Mouse (Mus musculus) heart, adult 11 months (tissue): ENCODE results near the gene Pdp2.
A peak's percentile ranks its signal among the peaks of the same experiment; 100 is the strongest.

Experiments
- DNase-seq: peaks from one replicate; pipeline ENCODE4 v3.0.0; 2022

Gene Pdp2

GRCm38 (mm10) chr8:104598496-104598895, 7.2 kb downstream of the Pdp2 start:
- DNase-seq: peak; percentile 72

GRCm38 (mm10) chr8:104601386-104601785, 10.1 kb downstream of the Pdp2 start:
- peak; percentile 88 for DNase-seq

- peak; percentile 88 for DNase-seq
Observed at GRCm38 (mm10) chr8:104601941-104602371, 10.7 kb downstream of the Pdp2 start.

GRCm38 (mm10) chr8:104602468-104603244, 11.4 kb downstream of the Pdp2 start:
- DNase-seq: peak; percentile 99

GRCm38 (mm10) chr8:104603245-104603593, 12.0 kb downstream of the Pdp2 start:
- DNase-seq: peak; percentile 70

GRCm38 (mm10) chr8:104606329-104606728, 15.1 kb downstream of the Pdp2 start:
- peak; percentile 94 for DNase-seq

- peak; percentile 99 for DNase-seq
Observed at GRCm38 (mm10) chr8:104607944-104608343, 16.7 kb downstream of the Pdp2 start.

- DNase-seq: peak; percentile 99
Observed at GRCm38 (mm10) chr8:104609222-104609621, 18.0 kb downstream of the Pdp2 start.

- peak; percentile 99 for DNase-seq
Observed at GRCm38 (mm10) chr8:104610185-104610766, 19.0 kb downstream of the Pdp2 start.

GRCm38 (mm10) chr8:104611613-104612012, 20.4 kb downstream of the Pdp2 start:
- DNase-seq: no peak

- DNase-seq: peak; percentile 96
Observed at GRCm38 (mm10) chr8:104613119-104613518, 21.9 kb downstream of the Pdp2 start.

- DNase-seq: no peak
Observed at GRCm38 (mm10) chr8:104620765-104621164, 29.5 kb downstream of the Pdp2 start.

GRCm38 (mm10) chr8:104624161-104624560, 32.9 kb downstream of the Pdp2 start, which contains the start of gene Cdh16:
Cdh16 (minus strand) TSS chr8:104624396.
- peak; percentile 61 for DNase-seq

GRCm38 (mm10) chr8:104627065-104627740, 36.0 kb downstream of the Pdp2 start:
- DNase-seq: peak; percentile 90

GRCm38 (mm10) chr8:104628402-104628801, 37.2 kb downstream of the Pdp2 start:
- peak; percentile 95 for DNase-seq

GRCm38 (mm10) chr8:104629306-104630110, 38.3 kb downstream of the Pdp2 start:
- DNase-seq: peak; percentile 99

GRCm38 (mm10) chr8:104630111-104630479, 38.8 kb downstream of the Pdp2 start:
- no peak for DNase-seq

- peak; percentile 97 for DNase-seq
Observed at GRCm38 (mm10) chr8:104630574-104630973, 39.3 kb downstream of the Pdp2 start.

GRCm38 (mm10) chr8:104630981-104631663, 39.9 kb downstream of the Pdp2 start, which contains the start of gene Rrad:
Rrad (minus strand) TSS chr8:104631327.
- DNase-seq: peak; percentile 99

GRCm38 (mm10) chr8:104631975-104632374, 40.7 kb downstream of the Pdp2 start:
- DNase-seq: peak; percentile 95

- DNase-seq: peak; percentile 90
Observed at GRCm38 (mm10) chr8:104632486-104632885, 41.2 kb downstream of the Pdp2 start.

GRCm38 (mm10) chr8:104633156-104633744, 42.0 kb downstream of the Pdp2 start:
- DNase-seq: peak; percentile 97
